ENCODE assay signal across 8 mouse cellular contexts in the genomic region with DNA sequence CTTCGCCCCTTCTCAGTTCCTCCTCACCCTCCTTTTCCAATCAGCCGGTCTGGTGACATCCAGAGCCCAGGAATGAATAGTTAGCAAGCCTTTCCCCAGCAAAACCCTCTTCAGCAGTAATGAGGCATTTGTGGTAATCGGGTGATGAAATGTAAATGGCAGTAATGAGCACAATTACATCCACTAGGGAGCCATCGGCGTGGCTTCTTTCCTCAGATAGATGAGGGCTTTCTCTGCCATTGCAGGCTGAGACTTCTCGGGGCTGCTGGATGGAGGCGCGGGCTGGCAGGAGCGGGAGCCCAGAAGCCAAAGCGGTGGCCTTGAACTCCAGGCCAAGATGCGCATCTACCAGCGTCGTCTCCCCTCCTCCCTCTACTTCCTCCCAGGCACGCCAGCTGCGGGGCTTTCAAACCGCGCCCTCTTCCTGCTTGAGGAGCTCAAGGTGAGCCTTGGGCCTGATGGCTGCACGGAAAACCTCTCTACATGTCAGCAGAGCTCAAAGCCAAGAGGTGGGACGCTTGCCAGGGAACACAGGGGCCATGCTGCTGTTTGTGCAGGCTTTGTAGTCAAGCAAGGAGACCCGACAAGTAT.
DNase-seq lines count a peak whose midpoint lies in the region; ATAC-seq and TF ChIP-seq lines count a peak whose summit lies in the region.

No protein-coding gene starts in this region.

- no peak for TF ChIP-seq POLR2A in testis, adult 2 months (IDR thresholded peaks at IDR 0.05; ENCODE audit: control insufficient read depth, low read depth, low read length)

- no peak for DNase-seq in lung, adult 18-20 months
- DNase-seq in cerebellum, adult 11-12 months: peak; percentile 16
- peak; percentile 66 for DNase-seq in intestine, embryonic 14.5 days (ENCODE audit: low spot score)

- H3K9ac ChIP-seq in lung, embryonic 16.5 days (ENCODE audit: low read length): peak overlapping the region; percentile 46
- no peak overlapping the region for H3K9ac ChIP-seq in embryonic facial prominence, embryonic 15.5 days
- no peak overlapping the region for H3K9ac ChIP-seq in intestine, embryonic 14.5 days (ENCODE audit: low read length)

- no peak overlapping the region for H3K27ac ChIP-seq in lung, embryonic 16.5 days (ENCODE audit: low read length)
- peak overlapping the region; percentile 22; the same call in 1 of the 2 replicates for H3K27ac ChIP-seq in embryonic facial prominence, embryonic 15.5 days (replicated peaks)
- H3K27ac ChIP-seq in intestine, embryonic 14.5 days (ENCODE audit: low read depth): no peak overlapping the region
- no peak overlapping the region for H3K27ac ChIP-seq in testis, adult 2 months (ENCODE audit: control insufficient read depth, insufficient read depth, low read depth, low read length)

- WGBS in lung, embryonic 16.5 days: 2% methylated on average over 20 of the region's 20 CpGs
- 5% methylated on average over 20 of the region's 20 CpGs for WGBS in embryonic facial prominence, embryonic 15.5 days
- WGBS in intestine, embryonic 14.5 days: 6% methylated on average over 20 of the region's 20 CpGs

- peak overlapping the region; percentile 74 for H3K4me2 ChIP-seq in lung, embryonic 16.5 days (ENCODE audit: low read depth, low read length)
- H3K4me2 ChIP-seq in embryonic facial prominence, embryonic 15.5 days (replicated peaks): peak overlapping the region; percentile 58
- H3K4me2 ChIP-seq in intestine, embryonic 14.5 days (ENCODE audit: low read length): peak overlapping the region; percentile 54

- no peaks in the 10 kb centered on the region for H3K27me3 ChIP-seq in lung, embryonic 16.5 days (ENCODE audit: control insufficient read depth, insufficient read depth, low read depth, low read length)
- H3K27me3 ChIP-seq in embryonic facial prominence, embryonic 15.5 days: 0 out of 2 replicates have a peak, but pooled peaks cover 5% of the 10 kb centered on the region
- H3K27me3 ChIP-seq in intestine, embryonic 14.5 days (replicated peaks; ENCODE audit: control insufficient read depth, insufficient read depth, low read length): no peaks in the 10 kb centered on the region
- no peaks in the 10 kb centered on the region for H3K27me3 ChIP-seq in testis, adult 2 months (ENCODE audit: control insufficient read depth, insufficient read depth, low read length)

- peak overlapping the region; percentile 40 for H3K4me3 ChIP-seq in lung, embryonic 16.5 days (ENCODE audit: low read length)
- peak overlapping the region; percentile 36 for H3K4me3 ChIP-seq in embryonic facial prominence, embryonic 15.5 days (replicated peaks)
- H3K4me3 ChIP-seq in intestine, embryonic 14.5 days (ENCODE audit: low read depth, low read length): peak overlapping the region; percentile 10; the same call in 1 of the 2 replicates
- peak overlapping the region; percentile 52 for H3K4me3 ChIP-seq in testis, adult 2 months (ENCODE audit: control insufficient read depth, low read depth, low read length)

- no peaks in the 10 kb centered on the region for H3K9me3 ChIP-seq in lung, embryonic 16.5 days (ENCODE audit: control insufficient read depth, low read length)
- H3K9me3 ChIP-seq in embryonic facial prominence, embryonic 15.5 days (replicated peaks): no peaks in the 10 kb centered on the region
- H3K9me3 ChIP-seq in intestine, embryonic 14.5 days (ENCODE audit: control insufficient read depth, low read length): no peaks in the 10 kb centered on the region

- ATAC-seq in lung, embryonic 16.5 days (ENCODE audit: low read depth): peak; percentile 76
- no peak for ATAC-seq in embryonic facial prominence, embryonic 15.5 days (ENCODE audit: insufficient number of reproducible peaks, low FRiP score, low TSS enrichment, low read depth)
- no peak for ATAC-seq in intestine, embryonic 14.5 days (replicated peaks; ENCODE audit: low FRiP score, low TSS enrichment, low read depth)
- peak; percentile 71 for ATAC-seq in megakaryocyte progenitor cell, adult 5-6 weeks (replicated peaks; ENCODE audit: poor library complexity)
- no peak for ATAC-seq in activated CD4-positive, CD25-positive, alpha-beta regulatory T cell, adult 4 months

- no peak for TF ChIP-seq CTCF in testis, adult 2 months (IDR thresholded peaks at IDR 0.05; ENCODE audit: control insufficient read depth, insufficient read depth, insufficient replicate concordance, low read depth, low read length)

- H3K36me3 ChIP-seq in lung, embryonic 16.5 days (ENCODE audit: control insufficient read depth, insufficient read depth, low read length): no peaks in the 10 kb centered on the region
- H3K36me3 ChIP-seq in embryonic facial prominence, embryonic 15.5 days: no peaks in the 10 kb centered on the region
- H3K36me3 ChIP-seq in intestine, embryonic 14.5 days (ENCODE audit: control insufficient read depth, insufficient read depth, low read length): no peaks in the 10 kb centered on the region
- H3K36me3 ChIP-seq in testis, adult 2 months (ENCODE audit: control insufficient read depth, insufficient read depth, low read length): no peaks in the 10 kb centered on the region

- peaks cover 10% of the 10 kb centered on the region for H3K4me1 ChIP-seq in lung, embryonic 16.5 days (replicated peaks; ENCODE audit: control insufficient read depth, insufficient read depth, low read length)
- peaks cover 11% of the 10 kb centered on the region for H3K4me1 ChIP-seq in embryonic facial prominence, embryonic 15.5 days
- 0 out of 2 replicates have a peak, but pooled peaks cover 6% of the 10 kb centered on the region for H3K4me1 ChIP-seq in intestine, embryonic 14.5 days (replicated peaks; ENCODE audit: control insufficient read depth, insufficient read depth, low read length)
- H3K4me1 ChIP-seq in testis, adult 2 months (ENCODE audit: control insufficient read depth, insufficient read depth, low read length): peaks cover 6% of the 10 kb centered on the region

Comparison
In these comparisons a context has a peak if more than half of its experiments do, and no peak if none do; other contexts are left out.
1. ATAC-seq: peak in lung, embryonic 16.5 days (single experiment) and megakaryocyte progenitor cell, adult 5-6 weeks (single experiment); none in embryonic facial prominence, embryonic 15.5 days (single experiment), intestine, embryonic 14.5 days (single experiment) and activated CD4-positive, CD25-positive, alpha-beta regulatory T cell, adult 4 months (single experiment).
2. DNase-seq: peak in cerebellum, adult 11-12 months (single experiment) and intestine, embryonic 14.5 days (single experiment); none in lung, adult 18-20 months (0 of 2).
3. Peak in every context shown above with its lines, with median percentiles within 50 percentile points of each other: H3K4me2 ChIP-seq and H3K4me3 ChIP-seq.